Mouse (Mus musculus) spleen, adult 12 weeks (tissue): ENCODE data around the gene Mettl2.
"Not testable (repeated sequence)": the region's sequence is repeated elsewhere in the genome, so short reads cannot be mapped to it uniquely, and the experiment has no call there.

Source experiments
- DNase-seq: peaks from one replicate; pipeline ENCODE4 v3.0.0; 2022; ENCODE audit warnings: low spot score

The Mettl2 gene

DNA sequence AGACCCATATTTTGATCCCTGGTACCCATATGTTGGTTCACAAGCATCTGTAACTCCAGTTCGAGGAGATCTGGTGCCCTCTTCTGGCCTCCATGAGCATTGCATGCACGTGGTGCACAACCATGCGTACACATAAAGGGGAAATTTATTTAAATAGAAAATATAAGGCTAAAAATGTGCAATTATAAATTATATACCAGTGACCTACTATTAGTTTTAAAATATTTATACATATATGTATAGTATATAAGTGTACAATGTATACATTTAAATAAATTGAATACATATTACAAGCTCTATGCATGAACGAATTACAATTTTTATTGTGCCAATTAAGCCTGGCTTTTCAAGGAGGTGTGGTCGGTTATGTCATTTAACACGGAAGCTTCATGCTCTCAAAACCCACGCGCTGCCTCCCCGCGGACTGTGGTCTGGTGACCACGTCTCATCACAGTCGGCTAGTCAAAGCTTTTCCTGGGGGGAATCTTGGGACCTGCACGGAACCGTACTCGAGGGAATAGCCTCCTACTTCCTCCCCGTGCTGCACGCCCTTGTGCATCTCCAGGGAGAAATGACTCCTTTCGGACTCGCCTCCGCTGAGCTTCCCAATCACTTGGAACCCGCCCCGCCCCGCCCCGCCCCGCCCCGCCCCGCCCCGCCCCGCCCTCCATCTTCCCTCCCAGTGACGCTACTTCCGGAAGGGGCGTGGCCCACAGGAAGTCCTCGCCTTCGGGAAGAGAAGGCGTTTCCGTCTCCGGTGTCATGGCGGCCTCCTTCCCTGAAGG, at the start of gene Mettl2:
Gene Mettl2 (plus strand): TSS at position 691 of the 785 bp plus-strand sequence.
- peak; percentile 65 for DNase-seq

GRCm38 (mm10) chr11:105112448-105112847, 13.8 kb upstream of the Mettl2 start:
- not testable (repeated sequence) for DNase-seq

DNA sequence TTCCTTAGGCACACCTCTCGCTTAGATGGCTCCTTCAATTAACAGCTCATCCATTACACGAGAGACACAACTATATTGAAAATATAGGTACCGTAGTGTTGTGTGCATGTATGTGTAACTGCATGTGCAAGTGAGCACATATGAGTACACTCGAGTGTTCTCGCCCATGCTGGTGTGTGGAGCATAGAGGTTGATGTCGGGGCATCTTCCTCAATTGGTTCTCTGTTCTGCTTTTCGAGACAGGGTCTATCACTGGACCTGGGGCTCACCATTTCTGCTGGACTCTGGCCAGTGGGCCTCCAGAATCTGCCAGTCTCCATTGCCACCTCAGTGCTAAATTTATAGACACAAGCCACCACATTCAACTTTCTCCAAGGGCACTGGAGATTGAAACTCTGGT, 8.4 kb upstream of the Mettl2 start:
- no peak for DNase-seq

- DNase-seq = no peak
Measured at GRCm38 (mm10) chr11:105120551-105121061, 5.6 kb upstream of the Mettl2 start.

GRCm38 (mm10) chr11:105121792-105122191, 4.4 kb upstream of the Mettl2 start:
- not testable (repeated sequence) for DNase-seq

DNA sequence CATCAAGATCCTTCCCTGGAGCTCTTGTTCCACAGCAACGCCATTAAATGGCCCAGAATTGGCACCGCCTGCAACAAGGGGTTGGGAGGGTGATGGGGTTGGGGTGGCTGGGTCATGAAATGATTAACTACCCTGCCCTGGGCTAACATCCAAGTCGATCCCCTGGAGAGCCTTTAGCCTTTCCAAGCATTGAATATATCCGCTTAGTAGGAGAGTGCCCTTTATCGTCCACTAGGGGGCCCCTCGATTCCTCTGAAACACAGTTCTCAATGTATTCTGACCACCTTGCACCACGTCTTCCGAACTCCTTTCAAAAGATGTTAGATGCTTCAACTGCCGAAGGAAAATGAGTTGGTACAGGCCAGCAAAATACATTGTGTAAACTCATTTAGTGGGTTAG, 2.2 kb upstream of the Mettl2 start:
- DNase-seq = peak; percentile 17

DNA sequence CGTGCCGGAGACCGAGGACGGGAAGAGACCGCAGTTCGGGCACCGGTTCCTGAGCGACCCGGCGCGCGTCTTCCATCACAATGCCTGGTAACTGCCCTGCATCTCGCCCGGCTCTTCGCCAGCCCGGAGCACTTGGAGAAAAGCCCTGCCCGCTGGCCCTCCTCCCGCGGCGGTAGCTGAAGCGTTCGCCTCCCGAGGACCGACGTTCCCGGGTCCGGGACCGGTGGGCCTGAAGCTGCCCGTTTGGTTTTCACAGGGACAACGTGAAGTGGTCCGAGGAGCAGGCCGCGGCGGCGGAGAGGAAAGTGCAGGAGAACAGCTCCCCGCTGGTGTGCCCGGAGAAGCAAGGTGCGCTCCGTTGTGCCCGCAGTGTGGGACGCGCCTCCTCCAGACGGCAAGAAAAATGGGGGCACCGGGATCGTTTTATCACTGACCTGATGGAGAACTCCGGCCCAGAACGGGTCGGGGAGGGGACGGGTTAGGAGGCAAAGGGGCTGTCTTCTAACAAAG, 350 bp downstream of the Mettl2 start:
- DNase-seq = peak; percentile 15

DNA sequence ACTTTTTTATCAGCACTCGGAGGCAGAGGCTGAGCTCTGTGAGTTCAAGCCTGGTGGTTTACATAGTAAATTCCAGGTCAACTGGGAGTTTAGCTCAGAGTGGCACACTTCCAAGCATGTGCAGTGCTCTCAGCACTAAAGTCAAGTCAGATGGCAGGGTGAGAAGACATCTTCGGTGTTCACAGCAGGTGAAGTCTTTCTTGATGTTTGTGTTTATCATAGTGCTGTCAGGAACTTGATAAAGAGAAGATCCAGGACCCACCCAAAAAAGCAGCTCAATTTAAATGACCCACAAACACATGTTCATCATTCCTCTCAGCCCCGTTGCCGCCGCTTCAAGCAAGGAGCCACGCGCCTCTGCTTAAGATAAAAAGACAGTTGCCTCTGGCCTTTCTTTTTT, 9.5 kb downstream of the Mettl2 start:
- no peak for DNase-seq

- DNase-seq = not testable (repeated sequence)
Measured at GRCm38 (mm10) chr11:105137255-105137654, 11.0 kb downstream of the Mettl2 start.

GRCm38 (mm10) chr11:105140512-105140911, 14.3 kb downstream of the Mettl2 start:
- not testable (repeated sequence) for DNase-seq

- no peak for DNase-seq
Measured at GRCm38 (mm10) chr11:105141115-105141514, 14.9 kb downstream of the Mettl2 start.

GRCm38 (mm10) chr11:105143564-105143963, 17.3 kb downstream of the Mettl2 start:
- no peak for DNase-seq

DNA sequence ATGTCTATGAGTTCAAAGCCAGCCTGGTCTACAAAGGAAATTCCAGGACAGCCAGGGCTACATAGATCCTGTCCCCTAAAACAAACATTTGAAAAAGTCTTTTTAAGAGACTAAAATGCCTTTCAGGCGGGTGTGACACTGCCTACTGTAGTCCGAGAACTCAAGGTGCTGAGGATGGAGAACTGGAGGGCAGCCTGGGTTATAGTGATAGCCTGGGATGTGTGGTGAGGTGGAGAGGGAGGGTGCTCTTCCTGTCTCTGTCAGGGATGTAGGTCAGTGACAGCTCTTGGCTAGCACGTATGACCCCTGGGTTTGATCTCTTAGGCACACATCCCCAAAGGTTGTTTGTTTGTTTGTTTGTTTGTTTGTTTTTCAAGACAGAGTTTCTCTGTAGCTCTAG, 17.9 kb downstream of the Mettl2 start:
- DNase-seq = no peak

DNA sequence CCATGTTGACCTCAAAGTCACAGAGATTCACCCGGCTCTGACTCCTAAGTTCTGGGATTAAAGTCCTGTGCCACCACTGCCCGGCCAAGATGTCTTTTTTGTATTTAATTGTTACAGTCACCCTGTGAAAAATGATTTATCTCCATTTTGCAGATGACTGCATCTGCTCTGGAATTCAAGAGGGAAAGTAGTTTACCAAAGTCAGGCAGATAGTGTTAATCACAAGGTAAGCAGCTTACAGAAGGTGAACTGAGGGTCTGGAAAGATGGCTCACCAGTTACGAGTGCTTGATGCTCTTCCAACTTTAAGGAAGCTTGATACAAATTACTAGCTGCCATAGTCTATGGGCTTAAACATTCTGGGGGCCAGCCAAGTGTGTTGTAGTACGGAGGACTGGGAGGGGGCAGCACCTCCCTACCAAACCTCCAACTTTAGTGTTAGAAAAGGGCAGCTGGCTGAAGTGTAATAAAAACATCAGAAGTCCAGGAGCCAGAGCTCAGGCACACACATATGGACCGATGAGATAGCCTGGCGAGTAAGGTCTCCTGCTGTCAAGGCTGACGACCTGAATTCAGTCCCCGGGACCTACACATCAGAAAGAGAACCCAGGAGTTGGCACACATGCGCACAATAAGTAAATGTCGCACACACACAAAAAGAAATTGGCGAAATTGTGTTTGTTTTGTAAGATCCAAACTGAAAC, 18.4 kb downstream of the Mettl2 start:
- DNase-seq = no peak

- no peak for DNase-seq
Measured at GRCm38 (mm10) chr11:105145211-105145610, 19.0 kb downstream of the Mettl2 start.

GRCm38 (mm10) chr11:105146593-105146992, 20.4 kb downstream of the Mettl2 start, which contains the start of gene Gm10842:
Gm10842 (plus strand) TSS chr11:105146893.
- DNase-seq = no peak

GRCm38 (mm10) chr11:105149353-105149752, 23.1 kb downstream of the Mettl2 start:
- no peak for DNase-seq

- DNase-seq = no peak
Measured at GRCm38 (mm10) chr11:105149766-105150165, 23.5 kb downstream of the Mettl2 start.

DNA sequence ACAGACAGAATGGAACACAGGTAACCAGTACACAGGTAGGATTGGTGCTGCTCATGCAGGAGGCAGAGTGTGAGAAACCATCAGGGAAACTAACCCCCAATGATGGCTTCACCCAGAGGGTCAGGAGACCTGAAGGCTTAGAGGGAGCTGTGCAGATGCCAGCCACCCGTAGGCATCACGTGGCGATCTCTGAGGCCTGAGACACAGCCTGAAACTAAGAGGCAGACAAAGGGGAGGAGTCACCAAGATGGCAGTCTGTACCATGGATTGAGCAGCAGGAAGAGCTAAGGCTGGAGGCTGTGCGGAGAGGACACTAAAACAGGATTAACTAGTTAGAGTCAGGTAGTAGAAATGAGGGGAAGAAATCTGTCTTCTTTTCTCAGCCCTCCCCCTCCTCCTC, 24.5 kb downstream of the Mettl2 start:
- no peak for DNase-seq

GRCm38 (mm10) chr11:105151226-105152016, 25.2 kb downstream of the Mettl2 start:
- no peak for DNase-seq

DNA sequence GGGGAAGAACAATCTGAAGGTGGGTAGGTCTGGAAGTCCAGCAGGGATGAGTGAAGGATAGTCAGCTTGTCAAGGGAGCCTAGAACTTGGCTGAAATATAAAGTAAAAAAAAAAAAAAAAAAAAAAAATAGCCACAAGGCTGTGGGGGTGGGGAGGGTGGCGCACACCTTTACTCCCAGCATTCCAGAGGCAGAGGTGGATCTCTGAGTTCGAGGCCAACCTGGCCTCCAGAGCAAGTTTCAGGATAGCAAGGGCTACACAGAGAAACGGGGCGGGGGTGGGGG, 25.7 kb downstream of the Mettl2 start:
- no peak for DNase-seq

DNA sequence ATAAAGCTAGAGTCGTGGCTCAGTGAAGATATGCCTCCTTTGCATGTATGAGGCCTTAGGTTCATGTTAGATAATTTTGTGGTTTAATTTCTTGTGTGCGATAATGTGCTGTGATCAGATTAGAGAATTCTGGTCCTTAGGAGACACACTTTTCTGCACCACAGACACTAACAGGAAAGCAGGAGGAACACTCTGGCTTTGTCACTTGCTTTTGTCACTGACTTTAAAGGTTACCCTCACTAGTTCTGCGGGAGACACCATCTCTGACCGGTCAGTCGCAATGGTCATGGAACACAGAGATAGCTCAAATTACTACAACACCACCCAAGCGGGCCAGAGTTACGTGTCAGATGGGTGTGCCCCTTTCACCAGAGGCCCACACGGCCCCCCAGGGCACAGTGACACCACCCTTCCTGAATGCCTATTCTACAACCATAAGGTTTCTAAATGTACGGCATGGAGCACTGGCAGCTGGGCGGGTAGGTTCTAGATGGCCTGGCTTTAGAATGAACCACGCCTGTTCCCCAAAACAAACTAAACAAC, 26.2 kb downstream of the Mettl2 start:
- DNase-seq = peak; percentile 41
